Mouse (Mus musculus) forelimb bud, embryonic 11.5 days (tissue): ENCODE measurements around the gene Olfr876.
A peak's percentile ranks its signal among the peaks of the same experiment; 100 is the strongest.

Source experiments
- DNase-seq: peaks from one replicate; pipeline ENCODE4 v3.0.0-alpha.2; 2012; ENCODE audit warnings: low read depth, low spot score

Gene Olfr876

GRCm38 (mm10) chr9:37802731-37803130, at the start of gene Olfr876:
TSS of gene Olfr876 (plus strand) at chr9:37803031.
- no peak for DNase-seq

- DNase-seq: no peak
Measured at GRCm38 (mm10) chr9:37761728-37762127, 41.1 kb upstream of the Olfr876 start.

DNA sequence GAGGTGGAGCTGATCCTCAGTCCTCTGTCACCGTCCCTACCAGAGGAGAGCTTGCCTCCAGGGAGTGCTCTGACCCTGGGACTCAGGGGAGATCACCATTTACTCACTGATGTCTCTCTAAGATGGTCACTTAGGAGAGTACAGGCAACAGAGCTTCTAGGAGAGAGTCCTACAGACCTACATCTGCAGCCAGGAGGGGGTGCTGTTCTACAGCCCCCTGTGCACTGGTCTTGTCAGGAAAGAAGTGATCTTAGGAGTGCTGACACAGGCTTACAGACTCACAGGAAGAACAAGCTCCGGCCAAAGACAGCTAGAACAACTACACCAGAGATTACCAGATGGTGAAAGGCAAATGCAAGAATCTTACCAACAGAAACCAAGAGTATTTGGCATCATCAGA, 40.3 kb upstream of the Olfr876 start:
- DNase-seq: no peak

DNA sequence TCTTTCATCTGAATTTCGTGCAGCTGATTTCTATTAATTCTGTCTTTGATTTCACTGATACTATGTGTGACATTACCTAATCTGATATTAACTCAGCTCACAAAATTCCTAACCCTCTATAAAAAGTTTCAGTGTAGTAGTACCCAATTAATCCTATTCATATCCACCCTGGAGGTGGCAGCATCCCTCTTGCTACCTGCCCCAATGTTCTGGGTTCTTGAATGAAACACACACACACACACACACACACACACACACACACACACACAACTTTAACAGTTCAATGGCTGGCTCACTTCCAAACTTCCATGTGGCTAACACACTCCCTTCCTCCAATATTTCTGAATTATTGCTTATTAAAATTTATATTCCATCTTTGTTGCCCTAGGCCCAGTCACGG, 32.2 kb upstream of the Olfr876 start:
- DNase-seq: no peak

- no peak for DNase-seq
Measured at GRCm38 (mm10) chr9:37771759-37772158, 31.1 kb upstream of the Olfr876 start, which contains the start of gene Olfr875. TSS of gene Olfr875 (plus strand) at chr9:37771857.

- DNase-seq: peak; percentile 60
Measured at GRCm38 (mm10) chr9:37782766-37783260, 20.0 kb upstream of the Olfr876 start.

GRCm38 (mm10) chr9:37783394-37784387, 19.1 kb upstream of the Olfr876 start:
- DNase-seq: peak; percentile 40

DNA sequence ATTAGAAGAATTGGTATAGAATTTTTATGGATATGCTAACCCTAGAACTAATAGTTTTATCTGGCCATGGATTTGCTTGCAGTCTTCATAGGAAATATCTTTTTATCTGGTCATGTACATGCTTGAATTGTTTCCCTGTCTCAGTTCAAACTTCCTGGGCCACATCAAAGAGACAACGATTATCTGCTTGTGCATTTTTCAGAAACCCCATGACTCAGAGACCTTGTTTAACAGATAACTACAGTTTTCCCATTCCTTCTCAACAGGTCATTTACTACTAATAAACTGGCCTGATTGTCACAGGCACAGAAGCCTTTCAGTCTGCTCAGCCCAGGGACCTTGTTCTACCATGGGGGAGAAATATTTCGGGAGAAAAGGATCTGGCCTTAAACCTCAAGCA, 16.4 kb upstream of the Olfr876 start:
- DNase-seq: no peak

- DNase-seq: no peak
Measured at GRCm38 (mm10) chr9:37802055-37802454, 776 bp upstream of the Olfr876 start.

GRCm38 (mm10) chr9:37807235-37807634, 4.4 kb downstream of the Olfr876 start:
- no peak for DNase-seq

GRCm38 (mm10) chr9:37808456-37808855, 5.6 kb downstream of the Olfr876 start:
- no peak for DNase-seq

- no peak for DNase-seq
Measured at GRCm38 (mm10) chr9:37808976-37809375, 6.1 kb downstream of the Olfr876 start.

GRCm38 (mm10) chr9:37814696-37815095, 11.9 kb downstream of the Olfr876 start:
- DNase-seq: no peak

DNA sequence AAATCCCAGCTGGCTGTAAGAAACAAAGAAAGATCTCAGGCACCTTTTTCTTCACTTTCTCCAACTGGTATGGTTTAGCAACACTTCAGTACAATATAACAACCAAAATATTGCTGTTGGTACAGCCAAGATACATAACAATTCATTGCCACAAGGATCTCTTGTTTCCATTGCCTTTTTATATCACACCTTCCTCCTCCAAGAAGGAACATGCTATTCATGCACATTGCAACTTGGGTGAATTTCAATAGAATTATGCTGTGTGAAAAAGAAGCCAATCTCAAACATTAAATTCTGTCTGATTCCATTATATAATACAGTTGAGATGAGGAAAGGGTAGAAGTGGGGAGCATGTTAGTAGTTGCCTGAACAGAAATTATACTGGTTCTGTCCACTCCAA, 27.1 kb downstream of the Olfr876 start:
- no peak for DNase-seq

DNA sequence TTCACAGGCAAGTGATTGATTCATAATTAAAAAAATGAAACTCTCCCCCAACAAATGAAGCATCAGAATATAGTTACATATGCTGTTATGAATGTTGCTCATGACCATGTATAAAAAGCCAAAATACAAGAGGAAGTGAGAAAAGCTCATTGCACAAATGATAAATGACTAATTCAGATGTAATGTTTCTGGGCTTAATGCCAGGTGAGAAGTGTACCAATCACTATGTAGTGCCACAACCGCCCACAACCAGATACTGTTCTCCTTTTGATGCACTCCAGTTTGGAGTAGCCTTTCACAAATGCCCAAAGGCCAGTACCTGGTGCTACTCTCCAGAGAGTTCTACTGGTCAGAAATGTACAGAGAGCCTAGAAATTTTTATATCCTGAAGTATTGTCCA, 30.5 kb downstream of the Olfr876 start:
- no peak for DNase-seq

DNA sequence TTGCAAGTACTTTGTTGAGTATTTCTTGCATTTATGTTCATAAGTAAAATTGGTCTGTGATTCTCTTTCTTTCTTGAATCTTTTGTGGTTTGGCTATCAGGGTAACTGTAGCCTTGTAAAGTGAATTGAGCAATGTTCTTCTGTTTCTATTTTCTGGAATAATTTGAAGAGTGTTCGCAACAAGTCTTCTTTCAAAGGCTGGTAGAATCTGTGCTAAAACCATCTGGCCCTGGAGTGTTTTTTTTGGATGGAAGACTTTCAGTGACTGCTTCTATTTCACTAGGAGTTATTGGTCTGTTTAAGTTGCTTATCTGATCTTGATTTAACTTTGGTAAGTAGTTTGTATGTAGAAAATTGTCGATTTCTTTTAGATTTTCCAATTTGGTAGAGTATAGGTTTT, 46.4 kb downstream of the Olfr876 start:
- DNase-seq: no peak

DNA sequence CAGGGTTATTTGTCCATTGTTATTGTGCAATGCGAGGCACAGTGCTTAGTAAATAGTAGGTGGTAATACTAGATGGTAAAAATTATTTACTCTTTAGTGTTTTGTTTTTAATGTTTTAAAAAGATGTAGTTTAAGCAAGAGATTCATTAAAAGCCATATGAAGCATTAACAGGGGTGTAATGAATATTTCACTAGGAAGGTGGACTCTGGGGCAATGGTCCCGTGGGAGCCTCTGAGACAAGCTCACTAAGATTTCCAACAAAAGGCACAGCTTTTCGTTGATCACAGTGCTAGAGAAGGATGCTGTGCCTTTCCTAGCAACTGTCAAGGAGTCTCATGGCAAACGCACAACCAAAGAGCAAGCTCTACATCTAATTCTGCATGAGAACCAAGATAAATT, 51.1 kb downstream of the Olfr876 start, which contains the start of gene Olfr877:
Olfr877 (plus strand) TSS at position 301 of the 400 bp plus-strand sequence.
- no peak for DNase-seq
